Mouse (Mus musculus) intestine, postnatal 0 days (tissue): Measurements from ENCODE around the gene St8sia1. TPM values are rescaled to one million over a fixed set of nuclear protein-coding genes. Genes with fewer than 3 reads are reported as not detected.

Experiments
- ATAC-seq: fragments of 200-750 bp; cut with Nextera tagmentation; 2 replicates; pipeline ENCODE4 v1.8.0; 2017; ENCODE audit warnings: mild to moderate bottlenecking, moderate TSS enrichment, moderate library complexity
- H3K27ac ChIP-seq: fragments of 300-500 bp; sonication (generic); 2 replicates; pipeline ENCODE4 v1.5.1; 2014; ENCODE audit warnings: mild to moderate bottlenecking, low read depth, low read length, moderate library complexity
- H3K27me3 ChIP-seq: fragments of 300-500 bp; sonication (generic); replicated peaks from 2 replicates; pipeline ENCODE4 v1.6.1; 2014; ENCODE audit warnings: low read length, mixed read lengths; ENCODE audit not compliant: control insufficient read depth, insufficient read depth
- H3K36me3 ChIP-seq: fragments of 300-500 bp; sonication (generic); 2 replicates; pipeline ENCODE4 v1.6.1; 2014; ENCODE audit warnings: mild to moderate bottlenecking, moderate library complexity; ENCODE audit not compliant: control insufficient read depth, insufficient read depth
- H3K4me1 ChIP-seq: fragments of 300-500 bp; sonication (generic); replicated peaks from 2 replicates; pipeline ENCODE4 v1.6.1; 2014; ENCODE audit warnings: antibody characterized with exemption, low read length, mixed read lengths; ENCODE audit not compliant: control insufficient read depth, insufficient read depth
- H3K4me2 ChIP-seq: fragments of 300-500 bp; sonication (generic); replicated peaks from 2 replicates; pipeline ENCODE4 v1.6.1; 2014; ENCODE audit warnings: low read depth, mild to moderate bottlenecking, moderate library complexity
- H3K4me3 ChIP-seq: fragments of 300-500 bp; sonication (generic); 2 replicates; pipeline ENCODE4 v1.5.1; 2014; ENCODE audit warnings: low read depth, low read length
- H3K9ac ChIP-seq: fragments of 300-500 bp; sonication (generic); 2 replicates; pipeline ENCODE4 v1.6.1; 2014; ENCODE audit warnings: mild to moderate bottlenecking, low read depth, low read length
- H3K9me3 ChIP-seq: fragments of 300-500 bp; sonication (generic); 2 replicates; pipeline ENCODE4 v1.6.1; 2016; ENCODE audit warnings: mixed run types; ENCODE audit not compliant: control insufficient read depth
- CTCF ChIP-seq: sonication (generic); IDR thresholded peaks from 2 replicates; pipeline ENCODE4 v1.5.1; 2016; ENCODE audit warnings: low read depth, mild to moderate bottlenecking, control low read depth, antibody characterized with exemption, moderate library complexity
- WGBS: fragments of 180-500 bp; shearing (Covaris S2); extraction: QIAGEN DNeasy Blood & Tissue Kit; methylation state at CpG from one replicate; pipeline ENCODE4 v1.1.7; 2014; 5-methylcytosine and 5-hydroxymethylcytosine counted together
- polyA plus RNA-seq: library from polyadenylated mRNA; unstranded; fragments of >200 nt; fragmentation: Nextera tagmentation; extraction: Ambion mirVana; gene quantifications from 2 replicates; pipeline ENCODE4 v1.2.1, GENCODE M21; 2015

St8sia1 gene
- polyA plus RNA-seq, 1 experiment from 2014 or later: 0.34 TPM

- no peak for TF ChIP-seq CTCF
These were observed 125.8 kb downstream of the St8sia1 start for GRCm38 (mm10) chr6:142838501-142838900.

GRCm38 (mm10) chr6:142837326-142837725 is 126.9 kb downstream of the St8sia1 start:
- TF ChIP-seq CTCF: no peak
- Histone ChIP-seq H3K27ac (no peak overlapping the region), H3K4me2 (no peak overlapping the region), H3K4me3 (no peak overlapping the region), H3K27me3 (no peaks in the 10 kb centered on the region), H3K9ac (no peak overlapping the region), H3K9me3 (no peaks in the 10 kb centered on the region), H3K36me3 (no peaks in the 10 kb centered on the region), H3K4me1 (no peaks in the 10 kb centered on the region)
- WGBS: 78% methylated on average over 9 of the region's 9 CpGs
- no peak for ATAC-seq

More at GRCm38 (mm10) chr6:142838501-142838900, 125.8 kb downstream of the St8sia1 start:
- no peak for ATAC-seq
- H3K4me1 ChIP-seq: no peaks in the 10 kb centered on the region
- no peak overlapping the region for H3K9ac ChIP-seq
- no peaks in the 10 kb centered on the region for H3K36me3 ChIP-seq
- no peak overlapping the region for H3K4me2 ChIP-seq
- H3K27me3 ChIP-seq: no peaks in the 10 kb centered on the region
- H3K27ac ChIP-seq: no peak overlapping the region
- H3K9me3 ChIP-seq: no peaks in the 10 kb centered on the region
- WGBS: 91% methylated on average over 1 of the region's 1 CpGs
- no peak overlapping the region for H3K4me3 ChIP-seq

- no peaks in the 10 kb centered on the region for H3K9me3 ChIP-seq
- no peak overlapping the region for H3K27ac ChIP-seq
- no peaks in the 10 kb centered on the region for H3K4me1 ChIP-seq
- no peaks in the 10 kb centered on the region for H3K27me3 ChIP-seq
- ATAC-seq: no peak
- 56% methylated on average over 18 of the region's 18 CpGs for WGBS
- no peak overlapping the region for H3K9ac ChIP-seq
- no peak for TF ChIP-seq CTCF
- no peak overlapping the region for H3K4me3 ChIP-seq
- H3K4me2 ChIP-seq: no peak overlapping the region
- no peaks in the 10 kb centered on the region for H3K36me3 ChIP-seq
These were observed 128.5 kb downstream of the St8sia1 start for GRCm38 (mm10) chr6:142835726-142836125.

- no peaks in the 10 kb centered on the region for H3K4me1 ChIP-seq
- H3K9ac ChIP-seq: no peak overlapping the region
- H3K9me3 ChIP-seq: no peaks in the 10 kb centered on the region
- H3K27me3 ChIP-seq: no peaks in the 10 kb centered on the region
- 64% methylated on average over 4 of the region's 4 CpGs for WGBS
- H3K27ac ChIP-seq: no peak overlapping the region
- ATAC-seq: no peak
- TF ChIP-seq CTCF: no peak
- H3K4me2 ChIP-seq: no peak overlapping the region
- no peak overlapping the region for H3K4me3 ChIP-seq
- H3K36me3 ChIP-seq: no peaks in the 10 kb centered on the region
These were observed 129.3 kb downstream of the St8sia1 start for GRCm38 (mm10) chr6:142834911-142835310.

GRCm38 (mm10) chr6:142831706-142832105 is 132.5 kb downstream of the St8sia1 start:
- TF ChIP-seq CTCF: no peak
- no peak overlapping the region for H3K4me3 ChIP-seq
- H3K27ac ChIP-seq: no peak overlapping the region
- H3K9ac ChIP-seq: no peak overlapping the region
- WGBS: 76% methylated on average over 3 of the region's 3 CpGs
- H3K4me1 ChIP-seq: no peaks in the 10 kb centered on the region
- no peak overlapping the region for H3K4me2 ChIP-seq
- ATAC-seq: no peak
- no peaks in the 10 kb centered on the region for H3K36me3 ChIP-seq
- no peaks in the 10 kb centered on the region for H3K27me3 ChIP-seq
- H3K9me3 ChIP-seq: no peaks in the 10 kb centered on the region

GRCm38 (mm10) chr6:142831243-142831642 is 133.0 kb downstream of the St8sia1 start:
- whole genome bisulfite sequencing: 9% methylated on average over 8 of the region's 8 CpGs
- TF ChIP-seq CTCF: peak; percentile 62
- no peak for ATAC-seq

GRCm38 (mm10) chr6:142830221-142830620 is 134.0 kb downstream of the St8sia1 start:
- H3K27me3 ChIP-seq: no peaks in the 10 kb centered on the region
- no peak overlapping the region for H3K27ac ChIP-seq
- no peak overlapping the region for H3K4me3 ChIP-seq
- ATAC-seq: no peak
- 83% methylated on average over 3 of the region's 3 CpGs for WGBS
- no peak overlapping the region for H3K9ac ChIP-seq
- TF ChIP-seq CTCF: no peak
- H3K9me3 ChIP-seq: no peaks in the 10 kb centered on the region
- H3K4me2 ChIP-seq: no peak overlapping the region
- H3K36me3 ChIP-seq: no peaks in the 10 kb centered on the region
- H3K4me1 ChIP-seq: no peaks in the 10 kb centered on the region

More at GRCm38 (mm10) chr6:142831243-142831642, 133.0 kb downstream of the St8sia1 start:
- H3K27me3 ChIP-seq: no peaks in the 10 kb centered on the region
- H3K9me3 ChIP-seq: no peaks in the 10 kb centered on the region
- H3K9ac ChIP-seq: no peak overlapping the region
- H3K36me3 ChIP-seq: no peaks in the 10 kb centered on the region
- no peak overlapping the region for H3K27ac ChIP-seq
- H3K4me3 ChIP-seq: no peak overlapping the region
- no peaks in the 10 kb centered on the region for H3K4me1 ChIP-seq
- no peak overlapping the region for H3K4me2 ChIP-seq
